Mouse (Mus musculus): ENCODE measurements around the gene Dmpk.

The Dmpk gene

DNA sequence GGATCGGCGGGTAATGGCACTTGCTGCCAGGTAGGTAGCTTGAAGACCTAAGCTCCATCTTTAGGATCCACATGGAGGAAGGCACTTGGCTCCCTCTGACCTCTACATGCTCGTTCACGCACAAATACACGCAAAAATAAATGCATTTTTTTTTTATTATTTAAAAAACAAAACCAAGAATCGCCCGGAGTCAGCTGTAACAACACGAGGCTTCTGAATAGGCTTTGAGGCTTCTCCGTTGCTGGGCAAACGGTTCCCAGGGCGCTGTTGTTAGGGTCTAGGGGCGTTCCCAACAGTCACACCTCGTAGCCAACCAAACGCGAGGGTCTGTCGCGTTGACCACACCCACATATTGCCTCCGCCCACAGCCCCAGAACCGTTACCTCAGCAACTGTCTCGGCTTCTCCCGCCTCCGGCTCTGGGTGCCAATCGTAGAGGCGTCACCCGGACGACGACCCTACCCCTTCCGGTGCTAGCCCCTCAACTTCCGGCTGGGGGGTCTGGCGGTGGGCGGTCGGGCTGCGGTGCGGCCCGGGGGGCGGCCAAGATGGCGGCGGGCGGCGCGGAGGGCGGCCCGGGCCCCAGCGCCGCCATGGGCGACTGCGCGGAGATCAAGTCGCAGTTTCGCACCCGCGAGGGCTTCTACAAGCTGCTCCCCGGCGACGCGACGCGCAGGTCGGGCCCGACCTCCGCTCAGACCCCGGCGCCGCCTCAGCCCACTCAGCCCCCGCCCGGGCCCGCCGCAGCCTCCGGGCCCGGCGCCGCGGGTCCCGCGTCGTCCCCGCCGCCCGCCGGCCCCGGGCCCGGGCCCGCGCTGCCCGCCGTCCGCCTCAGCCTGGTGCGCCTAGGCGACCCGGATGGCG lies 7.7 kb upstream of the Dmpk start, which contains the start of gene Dmwd:
Gene Dmwd, plus strand, starts transcription at position 505 of the 863 bp plus-strand sequence.
- DNase-seq (ENCODE audit: low read depth, low spot score) = peak; percentile 97

DNA sequence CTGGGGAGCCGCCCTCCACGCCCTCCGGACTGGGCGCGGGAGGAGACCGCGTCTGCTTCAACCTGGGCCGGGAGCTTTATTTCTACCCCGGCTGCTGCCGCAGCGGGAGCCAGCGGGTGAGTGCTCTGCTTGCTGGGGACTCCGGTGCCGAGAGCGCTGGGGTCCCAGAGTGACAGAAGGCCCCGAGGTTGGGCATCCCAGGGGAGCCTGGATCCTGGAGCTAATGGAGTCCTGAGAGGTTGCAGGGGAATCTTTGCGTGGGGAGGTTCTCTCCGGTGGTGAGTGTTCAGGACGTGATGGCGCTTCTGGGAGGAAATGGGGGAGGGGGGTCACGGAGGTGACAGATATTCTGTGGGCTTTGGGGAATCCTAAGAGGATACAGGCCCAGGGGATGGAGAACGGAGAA lies 7.1 kb upstream of the Dmpk start:
- no peak for DNase-seq (ENCODE audit: low read depth, low spot score)

GRCm38 (mm10) chr7:19077761-19078160 lies 5.9 kb upstream of the Dmpk start:
- no peak for DNase-seq (ENCODE audit: low read depth, low spot score)

DNA sequence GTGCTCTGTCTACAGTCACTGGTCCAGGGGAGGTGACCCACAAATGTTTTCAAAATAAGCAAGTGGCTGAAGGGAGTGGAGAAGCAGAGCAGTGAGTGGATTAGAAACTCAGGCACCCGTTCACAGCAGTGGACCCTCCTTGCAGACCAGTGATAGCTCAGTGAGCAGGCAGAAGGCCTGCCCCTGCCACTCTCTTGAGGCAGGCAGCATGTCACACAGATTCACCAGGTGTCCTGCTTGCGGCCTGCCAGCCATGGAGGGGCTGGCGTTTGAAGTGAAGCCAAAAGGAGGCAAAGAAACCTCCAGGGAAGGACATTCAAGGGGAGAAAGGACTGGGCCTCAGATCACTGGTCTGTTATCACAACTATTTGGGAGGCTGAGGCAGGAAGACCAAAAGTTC lies 4.9 kb upstream of the Dmpk start:
- DNase-seq (ENCODE audit: low read depth, low spot score) = no peak

DNA sequence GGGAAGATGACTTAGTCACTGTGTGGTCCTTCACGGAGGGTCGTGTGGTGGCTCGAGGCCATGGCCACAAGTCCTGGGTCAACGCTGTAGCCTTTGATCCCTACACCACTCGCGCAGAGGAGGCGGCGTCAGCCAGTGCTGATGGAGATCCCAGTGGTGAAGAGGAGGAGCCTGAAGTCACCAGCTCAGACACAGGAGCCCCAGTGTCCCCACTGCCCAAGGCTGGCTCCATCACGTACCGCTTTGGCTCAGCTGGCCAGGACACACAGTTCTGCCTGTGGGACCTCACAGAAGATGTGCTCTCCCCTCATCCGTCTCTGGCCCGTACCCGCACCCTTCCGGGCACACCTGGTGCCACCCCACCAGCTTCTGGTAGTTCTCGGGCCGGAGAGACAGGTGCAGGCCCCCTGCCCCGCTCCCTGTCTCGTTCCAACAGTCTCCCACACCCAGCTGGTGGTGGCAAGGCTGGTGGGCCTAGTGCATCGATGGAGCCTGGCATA lies 3.1 kb upstream of the Dmpk start:
- DNase-seq (ENCODE audit: low read depth, low spot score) = no peak

GRCm38 (mm10) chr7:19082171-19082570 lies 1.5 kb upstream of the Dmpk start:
- no peak for DNase-seq (ENCODE audit: low read depth, low spot score)

- no peak for DNase-seq (ENCODE audit: low read depth, low spot score)
Observed at GRCm38 (mm10) chr7:19083096-19083495, 553 bp upstream of the Dmpk start.

DNA sequence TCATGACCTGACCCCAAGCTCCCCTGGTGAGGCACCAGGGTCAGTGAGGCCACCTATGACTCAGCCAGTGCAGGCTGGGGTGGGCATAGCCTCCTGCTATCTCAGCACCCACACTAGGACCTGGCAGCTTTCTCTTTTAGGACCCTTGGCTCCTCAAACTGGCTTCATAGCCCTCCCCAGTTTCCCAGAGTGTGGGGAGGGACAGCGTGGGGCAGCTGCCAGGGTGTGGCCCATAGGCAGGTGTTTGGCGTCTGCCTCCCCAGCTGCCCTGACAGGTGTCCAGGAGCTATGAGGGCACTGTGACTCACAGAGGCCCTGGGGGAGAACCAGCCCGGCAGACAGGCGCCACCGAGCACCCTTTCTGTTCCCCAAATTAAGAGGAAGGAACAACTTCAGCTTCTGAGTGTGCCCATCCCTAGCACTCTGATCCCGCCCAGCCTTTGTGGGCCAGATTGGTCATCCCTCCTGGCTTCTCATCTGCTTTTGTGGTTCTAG lies 675 bp downstream of the Dmpk start:
- no peak for DNase-seq (ENCODE audit: low read depth, low spot score)

DNA sequence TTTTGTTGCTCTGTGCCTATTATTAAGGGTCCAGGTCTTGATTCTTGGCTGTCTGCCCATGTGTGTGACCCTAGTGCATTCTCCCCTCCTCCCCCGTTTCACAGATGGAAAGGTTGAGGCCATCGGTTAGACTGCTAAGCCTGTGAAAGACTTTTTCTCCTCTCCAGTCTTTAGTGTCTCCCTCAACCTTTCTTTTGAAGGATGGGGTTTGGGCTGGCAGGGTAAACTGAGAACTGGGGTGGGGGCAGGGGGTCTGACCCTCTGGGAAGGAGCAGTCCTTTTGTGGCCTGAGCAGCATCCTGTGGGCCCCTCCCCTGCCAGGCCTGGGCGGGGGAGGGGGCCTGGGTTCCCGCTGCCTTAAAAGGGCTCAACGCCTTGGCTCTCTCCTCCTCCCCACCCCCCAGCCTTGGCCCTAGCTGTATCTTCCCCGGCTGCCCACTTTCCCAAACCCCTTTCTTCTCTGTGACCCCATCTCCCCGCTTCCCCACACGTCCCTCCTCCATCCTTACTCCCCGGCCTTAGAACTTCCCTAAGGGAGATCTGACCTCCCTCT lies 1.3 kb downstream of the Dmpk start:
- no peak for DNase-seq (ENCODE audit: low read depth, low spot score)

DNA sequence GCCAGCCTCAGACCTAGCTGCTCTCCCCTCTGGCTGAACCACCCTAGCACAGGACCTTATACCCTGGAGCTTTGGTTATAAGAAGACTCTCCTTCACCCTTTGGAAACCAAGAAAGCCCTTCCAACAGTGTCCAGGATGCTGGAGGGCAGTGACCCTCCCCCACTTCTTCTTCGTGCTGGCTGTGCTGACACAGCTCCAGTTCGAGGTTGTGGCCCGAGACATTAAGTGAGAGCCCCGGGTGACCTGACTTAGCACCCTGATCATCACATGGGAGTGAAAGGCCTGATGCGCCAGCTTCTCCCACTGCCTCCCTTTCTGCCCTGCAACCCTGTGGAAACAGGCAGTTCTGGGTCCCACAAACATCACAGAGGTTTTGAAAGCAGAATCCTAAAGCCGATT lies 1.8 kb downstream of the Dmpk start:
- DNase-seq (ENCODE audit: low read depth, low spot score) = no peak

DNA sequence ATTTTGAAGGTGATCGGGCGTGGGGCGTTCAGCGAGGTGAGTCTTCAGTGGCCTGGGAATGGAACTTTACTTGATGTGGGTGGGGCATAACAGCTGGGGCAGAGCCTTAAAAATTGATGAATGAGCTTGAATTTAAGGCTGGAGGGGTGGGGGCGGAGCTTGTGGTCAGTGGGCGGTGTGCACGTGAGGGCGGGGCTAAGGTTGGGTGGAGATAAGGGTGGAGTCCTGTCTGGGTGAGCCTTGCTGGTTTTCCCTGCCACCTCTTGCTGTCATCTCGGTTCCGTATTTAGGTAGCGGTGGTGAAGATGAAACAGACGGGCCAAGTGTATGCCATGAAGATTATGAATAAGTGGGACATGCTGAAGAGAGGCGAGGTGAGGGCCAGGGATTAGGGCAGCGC lies 2.4 kb downstream of the Dmpk start:
- no peak for DNase-seq (ENCODE audit: low read depth, low spot score)

- DNase-seq (ENCODE audit: low read depth, low spot score) = no peak
Observed at GRCm38 (mm10) chr7:19086760-19087159, 3.1 kb downstream of the Dmpk start.

- no peak for DNase-seq (ENCODE audit: low read depth, low spot score)
Observed at GRCm38 (mm10) chr7:19088813-19089212, 5.2 kb downstream of the Dmpk start.

- no peak for DNase-seq (ENCODE audit: low read depth, low spot score)
Observed at GRCm38 (mm10) chr7:19091913-19092312, 8.3 kb downstream of the Dmpk start.

DNA sequence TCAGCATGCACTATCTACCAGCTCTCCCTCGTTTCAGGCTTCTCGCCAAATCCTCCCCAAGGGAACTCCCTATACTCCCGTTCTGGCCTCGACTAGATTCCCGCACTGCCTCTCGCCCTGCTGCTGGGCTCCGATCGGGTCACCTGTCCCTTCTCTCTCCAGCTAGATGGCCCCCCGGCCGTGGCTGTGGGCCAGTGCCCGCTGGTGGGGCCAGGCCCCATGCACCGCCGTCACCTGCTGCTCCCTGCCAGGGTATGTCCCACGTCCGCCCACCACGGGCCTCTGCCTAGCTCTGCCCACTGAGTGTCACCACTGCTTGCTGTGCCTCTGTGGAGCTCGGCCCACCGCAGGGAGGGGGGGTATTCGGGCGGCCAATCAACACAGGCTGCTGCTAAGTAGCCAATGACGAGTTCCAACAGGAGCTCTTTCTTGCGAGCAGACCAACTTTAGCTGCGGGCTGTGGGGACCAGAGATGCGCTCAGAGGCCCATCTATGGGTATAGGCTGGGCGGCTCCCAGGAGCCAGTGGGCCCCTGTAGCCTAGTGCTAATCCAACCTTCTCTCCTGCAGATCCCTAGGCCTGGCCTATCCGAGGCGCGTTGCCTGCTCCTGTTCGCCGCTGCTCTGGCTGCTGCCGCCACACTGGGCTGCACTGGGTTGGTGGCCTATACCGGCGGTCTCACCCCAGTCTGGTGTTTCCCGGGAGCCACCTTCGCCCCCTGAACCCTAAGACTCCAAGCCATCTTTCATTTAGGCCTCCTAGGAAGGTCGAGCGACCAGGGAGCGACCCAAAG lies 8.9 kb downstream of the Dmpk start:
- no peak for DNase-seq (ENCODE audit: low read depth, low spot score)

- no peak for DNase-seq (ENCODE audit: low read depth, low spot score)
Observed at GRCm38 (mm10) chr7:19093174-19093521, 9.5 kb downstream of the Dmpk start.

GRCm38 (mm10) chr7:19093537-19094385 lies 10.1 kb downstream of the Dmpk start:
- DNase-seq (ENCODE audit: low read depth, low spot score) = peak; percentile 92

DNA sequence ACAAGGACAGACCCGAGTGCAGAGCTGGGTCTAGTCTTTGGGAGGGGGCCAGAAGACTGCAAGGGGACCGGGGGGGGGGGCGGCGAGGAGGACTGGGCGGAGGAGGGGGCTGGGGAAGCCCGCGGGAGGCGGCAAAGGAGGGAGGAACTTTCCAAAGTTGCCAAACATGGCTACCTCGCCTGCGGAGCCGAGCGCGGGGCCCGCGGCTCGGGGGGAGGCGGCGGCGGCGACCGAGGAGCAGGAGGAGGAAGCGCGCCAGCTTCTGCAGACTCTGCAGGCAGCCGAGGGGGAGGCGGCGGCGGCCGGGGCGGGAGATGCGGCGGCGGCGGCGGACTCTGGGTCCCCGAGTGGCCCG lies 10.8 kb downstream of the Dmpk start, which contains the start of gene Six5:
Gene Six5, plus strand, starts transcription at position 124 of the 355 bp plus-strand sequence.
- DNase-seq (ENCODE audit: low read depth, low spot score) = no peak

DNA sequence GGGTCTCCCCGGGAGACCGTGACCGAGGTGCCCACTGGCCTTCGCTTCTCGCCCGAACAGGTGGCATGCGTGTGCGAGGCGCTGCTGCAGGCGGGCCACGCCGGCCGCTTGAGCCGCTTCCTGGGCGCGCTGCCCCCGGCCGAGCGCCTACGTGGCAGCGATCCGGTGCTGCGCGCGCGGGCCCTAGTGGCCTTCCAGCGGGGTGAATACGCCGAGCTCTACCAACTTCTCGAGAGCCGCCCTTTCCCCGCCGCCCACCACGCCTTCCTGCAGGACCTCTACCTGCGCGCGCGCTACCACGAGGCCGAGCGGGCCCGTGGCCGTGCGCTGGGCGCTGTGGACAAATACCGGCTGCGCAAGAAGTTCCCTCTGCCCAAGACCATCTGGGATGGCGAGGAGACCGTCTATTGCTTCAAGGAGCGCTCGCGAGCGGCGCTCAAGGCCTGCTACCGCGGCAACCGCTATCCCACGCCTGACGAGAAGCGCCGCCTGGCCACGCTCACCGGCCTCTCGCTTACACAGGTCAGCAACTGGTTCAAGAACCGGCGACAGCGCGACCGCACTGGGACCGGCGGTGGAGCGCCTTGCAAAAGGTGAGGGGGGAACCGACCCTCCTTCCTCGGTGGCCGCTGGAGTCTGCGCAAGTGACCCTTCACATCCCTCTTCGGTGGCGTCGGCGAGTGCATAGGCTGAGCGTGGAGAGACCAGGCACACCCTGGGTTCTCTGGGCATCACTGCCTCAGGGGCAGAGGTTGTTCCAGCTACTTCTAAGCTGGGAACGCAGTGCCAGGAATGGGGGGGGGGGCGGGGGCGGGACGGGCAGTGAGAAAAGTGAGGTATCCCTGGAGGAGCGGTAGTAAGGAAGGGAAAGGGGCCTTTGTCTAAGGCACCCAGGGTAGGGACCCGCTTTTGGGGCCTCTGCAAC lies 11.4 kb downstream of the Dmpk start:
- DNase-seq (ENCODE audit: low read depth, low spot score) = no peak

DNA sequence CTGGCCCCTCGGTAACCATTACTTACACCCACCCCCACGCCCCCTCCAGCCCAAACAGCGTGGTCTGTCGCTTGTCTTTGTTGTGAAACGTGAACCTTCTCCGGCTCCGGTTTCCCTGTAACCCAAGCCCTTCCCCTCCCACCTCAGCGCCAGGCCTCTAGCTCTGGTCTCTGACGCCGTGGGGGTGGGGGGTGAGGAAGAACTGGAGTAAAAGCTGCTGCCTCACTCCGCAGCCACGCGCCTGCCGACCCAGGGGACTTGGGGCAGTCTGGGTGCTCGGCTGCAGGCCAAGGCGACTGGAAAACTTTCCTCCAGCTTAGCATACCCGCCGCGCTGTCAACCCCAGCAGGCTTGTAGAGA lies 12.1 kb downstream of the Dmpk start:
- no peak for DNase-seq (ENCODE audit: low read depth, low spot score)
